Mouse (Mus musculus): ENCODE measurements at regions not wholly inside any gene's neighbourhood (a gene's known extent, or its start where the extent isn't known, plus 50 kb on each side); places are given as distances from the start of the nearest gene placed in this dataset.

- TF ChIP-seq CTCF (IDR thresholded peaks at IDR 0.05; ENCODE audit: extremely low read depth, insufficient read depth, insufficient read length, insufficient replicate concordance) (no peak), POLR2A (IDR thresholded peaks at IDR 0.05; ENCODE audit: low read depth, low read length) (no peak)
These were observed 168.9 kb upstream of the Nr5a2 start for GRCm38 (mm10) chr1:137129116-137129515.

Data from spleen, adult 2 months (tissue).